Mouse (Mus musculus): ENCODE data around the gene Cacna1i. TPM values are rescaled to one million over a fixed set of nuclear protein-coding genes. Genes with fewer than 3 reads are reported as not detected.

Gene Cacna1i
- total RNA-seq, 4 experiments from 2014 or later: 37.6 to 48.2 (median 41.8) TPM

- DNase-seq (ENCODE audit: low spot score in 2 of 2): peak in 1 of 2 experiments; percentile 25
Measured at GRCm38 (mm10) chr15:80327743-80328540, 40.9 kb downstream of the Cacna1i start.

DNA sequence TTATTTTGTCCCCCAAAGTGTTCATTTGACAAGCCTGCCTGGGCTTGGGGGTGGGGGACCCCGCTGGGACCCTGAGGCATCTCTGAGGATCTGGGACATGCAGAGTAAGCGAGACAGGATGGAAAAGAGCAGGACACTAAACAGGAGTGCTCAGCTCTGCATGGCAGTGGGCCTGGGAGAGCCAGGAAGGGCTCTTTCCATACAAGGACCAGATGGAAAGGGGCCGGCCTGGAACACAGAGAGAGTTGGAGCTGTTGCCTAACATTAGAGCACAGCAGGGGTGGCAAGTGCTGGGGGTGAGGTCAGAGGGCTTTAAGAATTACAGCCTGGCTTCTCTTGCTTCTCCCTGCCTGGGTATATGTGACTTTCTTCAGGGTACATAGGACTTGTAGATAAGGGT is 43.2 kb downstream of the Cacna1i start:
- DNase-seq (ENCODE audit: low spot score in 2 of 2): no peak

DNA sequence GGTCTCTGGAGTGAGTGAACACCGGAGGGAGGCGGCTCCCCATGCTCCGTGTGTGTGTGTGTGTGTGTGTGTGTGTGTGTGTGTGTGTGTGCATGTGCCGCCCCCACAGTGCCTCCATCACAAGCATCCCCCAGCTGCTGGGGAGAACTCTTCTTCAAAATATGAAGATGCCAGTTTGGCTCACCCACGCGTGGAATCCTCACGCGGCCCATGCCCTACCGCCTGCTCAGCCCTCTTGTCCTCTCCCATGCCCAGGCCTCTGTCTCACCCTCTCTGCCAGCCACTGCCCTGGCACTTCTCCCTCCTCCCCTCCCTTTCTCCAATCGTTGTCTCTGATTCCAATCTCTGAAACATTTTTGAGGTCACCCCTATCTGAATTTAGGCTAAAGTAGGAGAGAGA is 47.7 kb downstream of the Cacna1i start:
- peak in 1 of 2 experiments; percentile 35 for DNase-seq (ENCODE audit: low spot score in 2 of 2)

DNA sequence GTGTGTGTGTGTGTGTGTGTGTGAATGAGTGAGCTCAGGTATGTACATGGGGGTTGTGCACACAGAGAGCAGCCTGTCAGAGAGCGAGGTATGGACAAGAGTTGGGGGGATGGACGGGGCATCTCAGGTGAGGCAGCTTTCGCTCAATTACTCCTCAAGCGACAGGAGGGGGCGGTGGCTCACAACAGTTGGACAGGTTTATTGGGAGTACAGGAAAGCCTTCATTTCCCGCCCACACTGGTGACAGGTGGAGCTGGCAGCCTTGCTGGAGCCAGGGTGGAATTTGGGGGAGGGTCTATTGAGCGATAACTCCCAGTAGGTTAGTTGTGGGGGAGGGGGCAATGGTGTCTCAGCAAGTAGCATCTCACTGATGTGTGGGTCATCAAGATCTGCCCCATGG is 48.2 kb downstream of the Cacna1i start:
- no peak for DNase-seq (ENCODE audit: low spot score in 2 of 2)

DNA sequence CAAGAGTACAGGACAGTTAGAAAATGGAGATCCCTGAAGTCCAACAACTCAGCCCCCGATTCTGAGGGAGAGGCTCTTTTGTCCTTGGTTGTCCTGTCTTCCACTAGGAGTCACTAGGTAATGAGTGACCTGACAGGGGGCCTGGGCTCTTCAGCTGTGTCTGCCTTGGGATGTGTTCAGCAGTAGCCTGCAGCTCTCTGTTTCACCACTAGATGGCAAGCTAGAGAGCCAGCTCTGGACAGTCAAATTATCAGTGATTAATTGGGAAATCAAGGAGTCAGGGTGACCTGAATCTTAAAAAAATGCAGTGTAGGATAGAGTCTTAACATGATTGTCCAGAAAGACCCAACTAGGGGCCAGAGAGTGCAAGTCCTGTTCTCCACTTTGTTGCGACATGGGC is 53.3 kb downstream of the Cacna1i start:
- peak in 1 of 2 experiments; percentile 31 for DNase-seq (ENCODE audit: low spot score in 2 of 2)

DNA sequence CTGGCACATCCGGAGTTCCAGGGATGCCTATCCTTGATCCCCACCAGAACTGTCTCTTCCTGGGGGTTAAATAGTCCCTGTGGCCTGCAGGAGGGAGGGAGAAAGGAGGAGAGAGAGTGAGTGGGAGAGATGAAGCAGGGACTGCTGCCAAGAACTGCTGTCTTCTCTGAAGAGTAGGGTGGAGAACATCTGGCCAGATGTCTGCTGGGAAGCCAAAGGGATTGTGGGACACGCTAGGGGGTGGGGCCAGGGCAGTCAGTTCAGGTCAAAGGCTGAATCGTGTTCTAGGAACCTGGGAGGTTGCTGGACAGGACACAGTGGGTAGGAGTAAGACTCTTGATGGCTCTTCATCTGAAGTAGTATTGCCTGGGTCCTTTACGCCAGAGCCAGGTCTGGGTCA is 55.4 kb downstream of the Cacna1i start:
- DNase-seq (ENCODE audit: low spot score in 2 of 2): no peak

- no peak for DNase-seq (ENCODE audit: low spot score in 2 of 2)
Measured at GRCm38 (mm10) chr15:80343031-80343430, 56.0 kb downstream of the Cacna1i start.

DNA sequence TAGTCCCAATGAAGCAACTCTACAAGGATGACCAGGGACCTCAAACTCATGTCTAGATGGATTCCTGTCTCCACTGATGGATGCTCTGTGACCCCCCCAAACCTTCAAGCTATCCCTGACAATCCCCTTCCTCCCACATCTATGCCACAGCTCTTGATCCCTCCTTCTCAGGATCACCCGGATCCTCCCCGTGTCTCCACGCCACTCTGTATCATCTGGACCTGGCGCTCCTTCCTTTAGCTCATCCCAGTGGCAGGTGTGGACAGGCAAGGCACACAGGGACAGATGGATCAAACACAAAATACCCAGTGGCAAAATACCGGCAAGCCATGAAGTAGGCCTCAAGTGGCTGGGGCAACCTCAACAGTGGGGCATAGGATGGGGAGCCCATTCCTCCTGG is 56.7 kb downstream of the Cacna1i start:
- no peak for DNase-seq (ENCODE audit: low spot score in 2 of 2)

DNA sequence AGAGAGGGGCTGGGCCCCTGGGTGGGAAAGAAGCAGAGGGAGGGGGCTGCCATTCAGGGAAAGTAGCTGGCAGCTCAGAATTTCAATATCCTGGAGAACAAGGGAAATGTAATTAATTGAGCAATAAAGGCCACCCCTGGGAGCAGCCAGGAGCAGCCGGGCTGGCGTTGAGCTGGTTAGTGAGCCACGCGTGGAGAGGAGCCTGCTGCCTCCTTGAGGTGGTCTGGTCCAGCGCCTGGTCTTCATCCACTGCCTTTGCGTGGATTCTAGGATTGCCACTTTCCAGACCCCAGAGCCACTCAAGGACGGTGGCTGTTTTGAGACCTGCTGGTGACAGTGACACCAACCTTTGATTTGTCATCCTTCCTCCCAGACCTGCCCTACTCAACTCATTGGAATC is 59.5 kb downstream of the Cacna1i start:
- DNase-seq (ENCODE audit: low spot score in 2 of 2): no peak

DNA sequence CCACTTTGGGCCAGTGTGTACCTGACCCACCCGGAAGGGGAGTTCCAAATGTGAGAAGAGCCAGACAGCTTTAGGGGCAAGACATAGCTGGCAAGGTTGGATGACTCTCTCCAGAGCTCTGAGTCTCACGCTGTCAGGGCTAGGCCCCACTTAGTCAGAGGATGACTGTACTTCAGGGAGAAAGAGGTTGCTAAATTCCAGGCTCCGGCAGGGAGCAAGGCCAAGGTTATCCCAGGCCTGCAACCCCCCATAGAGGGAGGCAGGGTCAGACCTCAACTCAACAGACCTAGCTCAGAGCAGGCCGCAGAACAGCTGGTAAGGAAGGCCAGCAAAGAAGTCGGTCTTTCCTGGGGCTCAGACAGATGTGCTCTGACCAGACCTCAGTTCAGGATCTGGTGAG is 63.4 kb downstream of the Cacna1i start:
- no peak for DNase-seq (ENCODE audit: low spot score in 2 of 2)

- peak in 1 of 2 experiments; percentile 34 for DNase-seq (ENCODE audit: low spot score in 2 of 2)
Measured at GRCm38 (mm10) chr15:80358798-80359197, 71.8 kb downstream of the Cacna1i start.

GRCm38 (mm10) chr15:80361780-80362508 is 74.9 kb downstream of the Cacna1i start:
- DNase-seq (ENCODE audit: low spot score in 2 of 2): no peak

DNA sequence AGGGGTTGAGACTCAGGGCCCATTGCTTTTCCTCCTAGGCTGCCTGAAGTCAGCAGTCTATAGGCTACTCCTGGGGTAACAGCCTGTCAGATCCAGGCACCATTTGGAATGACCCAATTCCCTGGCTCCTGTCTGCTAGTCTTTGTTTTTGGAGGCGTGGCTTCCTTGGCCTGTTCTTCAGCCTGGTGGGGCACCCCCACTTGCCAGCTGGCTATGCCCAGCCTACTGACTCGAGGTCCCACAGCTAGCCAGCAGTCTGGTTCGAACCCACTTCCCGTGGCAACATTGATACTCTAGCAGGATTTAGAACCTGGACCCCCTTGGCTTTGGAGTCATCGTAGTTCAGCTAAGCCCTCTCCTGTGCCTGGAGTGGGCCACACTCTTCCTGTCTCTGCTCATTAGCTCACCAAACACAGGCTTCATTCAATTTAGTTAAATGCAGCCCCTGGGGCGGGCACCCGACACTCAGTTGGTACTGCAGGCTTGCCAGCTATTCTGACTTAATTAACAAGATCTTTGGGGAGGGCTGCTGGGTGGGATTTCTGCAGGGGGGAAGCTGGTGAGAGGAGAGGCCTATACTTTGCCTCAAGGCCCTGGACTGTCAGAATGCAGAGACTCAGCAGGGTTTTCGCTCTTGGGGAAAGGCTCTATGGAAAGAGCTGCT is 75.6 kb downstream of the Cacna1i start:
- no peak for DNase-seq (ENCODE audit: low spot score in 2 of 2)

- no peak for DNase-seq (ENCODE audit: low spot score in 2 of 2)
Measured at GRCm38 (mm10) chr15:80363821-80364715, 77.0 kb downstream of the Cacna1i start.

- peak in 1 of 2 experiments; percentile 15 for DNase-seq (ENCODE audit: low spot score in 2 of 2)
Measured at GRCm38 (mm10) chr15:80366899-80367298, 79.9 kb downstream of the Cacna1i start.

DNA sequence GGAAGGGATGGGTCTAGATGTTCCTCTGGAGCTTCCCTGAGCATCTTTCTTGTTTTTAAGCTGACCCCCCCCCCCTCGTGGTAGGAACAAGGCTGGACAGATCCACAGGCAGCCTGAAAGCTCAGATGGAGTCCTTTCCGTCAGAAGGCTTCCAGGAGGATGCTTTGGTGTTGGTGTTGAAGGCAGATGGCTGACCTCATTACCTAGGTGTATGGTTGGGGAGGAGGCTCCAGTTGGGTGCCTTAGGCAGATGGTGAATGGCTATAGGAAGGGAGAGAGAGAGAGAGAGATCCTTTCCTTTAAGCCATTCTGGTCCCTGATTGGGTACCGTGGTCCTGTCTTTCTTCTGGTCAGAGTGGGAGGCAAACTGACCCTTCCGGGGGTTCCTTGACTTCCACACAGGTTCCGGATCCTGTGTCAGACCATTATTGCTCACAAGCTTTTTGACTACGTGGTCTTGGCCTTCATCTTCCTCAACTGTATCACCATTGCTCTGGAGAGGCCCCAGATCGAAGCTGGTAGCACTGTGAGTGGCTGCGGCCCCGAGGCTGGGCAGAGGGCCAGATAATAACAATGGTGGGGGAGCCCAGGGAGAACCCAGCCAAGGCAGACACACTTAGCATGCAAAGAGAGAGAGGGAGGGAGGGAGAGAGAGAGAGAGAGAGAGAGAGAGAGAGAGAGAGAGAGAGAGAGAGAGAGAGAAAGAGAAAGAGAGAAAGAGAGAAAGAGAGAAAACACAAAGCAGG is 86.4 kb downstream of the Cacna1i start:
- no peak for DNase-seq (ENCODE audit: low spot score in 2 of 2)

DNA sequence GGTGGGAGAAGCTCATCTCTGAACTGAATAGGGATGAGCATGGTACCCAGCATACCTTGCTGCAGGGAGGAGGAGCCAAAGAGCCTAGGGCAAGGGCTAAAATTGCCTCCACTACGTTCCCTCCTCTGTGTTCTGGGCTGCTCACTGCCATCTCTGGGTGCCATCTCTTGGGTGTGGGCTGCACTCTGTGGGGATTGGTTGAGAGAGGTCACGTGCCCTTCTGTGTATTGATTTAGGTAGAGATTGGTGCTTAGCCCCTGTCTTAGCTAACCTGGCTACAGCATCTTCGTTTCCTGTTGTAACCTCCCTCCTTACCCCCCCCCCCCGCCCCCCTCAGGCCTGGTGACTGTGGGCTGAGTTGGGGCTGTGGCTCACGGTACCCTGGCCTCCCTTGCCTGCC is 87.8 kb downstream of the Cacna1i start:
- DNase-seq (ENCODE audit: low spot score in 2 of 2): no peak

DNA sequence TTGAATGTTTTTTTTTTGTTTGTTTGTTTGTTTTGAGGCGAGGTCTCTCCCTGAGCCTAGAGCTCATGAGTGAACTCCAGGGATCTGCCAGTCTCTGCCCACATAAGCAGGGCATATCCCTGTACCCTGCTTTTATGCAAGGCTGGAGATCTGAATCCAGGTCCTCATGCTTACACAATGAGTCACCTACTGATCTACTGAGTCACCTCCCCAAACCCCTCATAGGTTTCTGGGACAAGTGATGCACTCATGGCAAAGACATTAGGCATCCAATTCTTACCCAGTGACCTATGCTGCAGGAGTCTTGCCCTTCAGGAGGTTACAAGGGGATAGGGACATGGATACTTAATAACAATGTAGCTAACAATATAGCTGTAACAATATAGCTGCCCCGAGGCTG is 100.1 kb downstream of the Cacna1i start:
- no peak for DNase-seq (ENCODE audit: low spot score in 2 of 2)

DNA sequence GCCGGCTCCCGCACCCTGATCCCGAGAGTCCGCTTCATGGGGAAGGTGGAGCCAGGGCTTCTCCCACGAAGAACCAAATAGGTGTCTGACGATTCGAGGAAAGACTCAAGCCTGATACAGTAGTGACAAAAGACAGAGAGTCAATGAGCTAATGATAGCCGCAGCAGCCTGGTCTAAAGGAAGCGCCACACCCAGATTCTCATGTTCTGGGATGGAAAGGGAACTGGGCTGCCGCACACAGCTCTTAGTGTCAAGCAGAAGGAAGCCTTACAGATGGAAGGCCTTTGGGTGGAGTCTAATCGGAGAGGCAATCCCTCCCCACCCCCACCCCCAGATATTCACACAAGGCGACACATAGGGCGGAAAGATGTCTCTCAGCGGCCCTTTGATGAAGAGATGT is 104.8 kb downstream of the Cacna1i start:
- no peak for DNase-seq (ENCODE audit: low spot score in 2 of 2)

DNA sequence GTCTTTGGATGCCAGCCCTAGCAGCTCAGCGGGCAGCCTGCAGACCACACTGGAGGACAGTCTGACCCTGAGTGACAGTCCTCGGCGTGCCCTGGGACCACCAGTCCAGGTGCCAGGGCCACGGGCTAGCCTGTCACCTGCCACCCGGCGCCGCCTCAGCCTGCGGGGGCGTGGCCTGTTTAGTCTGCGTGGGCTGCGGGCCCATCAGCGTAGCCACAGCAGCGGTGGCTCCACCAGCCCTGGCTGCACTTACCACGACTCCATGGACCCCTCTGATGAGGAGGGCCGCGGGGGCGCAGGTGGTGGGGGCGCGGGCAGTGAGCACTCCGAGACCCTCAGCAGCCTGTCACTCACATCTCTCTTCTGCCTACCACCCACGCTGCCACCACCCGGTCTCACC is 108.0 kb downstream of the Cacna1i start:
- no peak for DNase-seq (ENCODE audit: low spot score in 2 of 2)
